Mouse (Mus musculus) liver, embryonic 15.5 days (tissue): Measurements from ENCODE around the gene 4932438A13Rik. TPM values are rescaled to one million over a fixed set of nuclear protein-coding genes. Genes with fewer than 3 reads are reported as not detected.

Experiments used
- ATAC-seq: fragments of 200-750 bp; cut with Nextera tagmentation; 2 replicates; pipeline ENCODE4 v1.8.0; 2017; ENCODE audit warnings: moderate number of reproducible peaks, mild to moderate bottlenecking, moderate library complexity; ENCODE audit not compliant: insufficient read depth
- H3K27ac ChIP-seq: fragments of 300-500 bp; sonication (generic); replicated peaks from 2 replicates; pipeline ENCODE4 v1.5.1; 2015; ENCODE audit warnings: mild to moderate bottlenecking, inconsistent platforms
- H3K27me3 ChIP-seq: fragments of 300-500 bp; sonication (generic); 2 replicates; pipeline ENCODE4 v1.6.1; 2015; ENCODE audit warnings: mild to moderate bottlenecking, inconsistent platforms
- H3K36me3 ChIP-seq: fragments of 300-500 bp; sonication (generic); replicated peaks from 2 replicates; pipeline ENCODE4 v1.6.1; 2015; ENCODE audit warnings: moderate library complexity, mild to moderate bottlenecking, inconsistent platforms
- H3K4me1 ChIP-seq: fragments of 300-500 bp; sonication (generic); replicated peaks from 2 replicates; pipeline ENCODE4 v1.6.1; 2015; ENCODE audit warnings: inconsistent platforms
- H3K4me2 ChIP-seq: fragments of 300-500 bp; sonication (generic); 2 replicates; pipeline ENCODE4 v1.6.1; 2015; ENCODE audit warnings: moderate library complexity, mild to moderate bottlenecking, inconsistent platforms
- H3K4me3 ChIP-seq: fragments of 300-500 bp; sonication (generic); replicated peaks from 2 replicates; pipeline ENCODE4 v1.5.1; 2015; ENCODE audit warnings: mild to moderate bottlenecking, inconsistent platforms
- H3K9ac ChIP-seq: fragments of 300-500 bp; sonication (generic); 2 replicates; pipeline ENCODE4 v1.6.1; 2015; ENCODE audit warnings: moderate library complexity, mild to moderate bottlenecking, inconsistent platforms
- H3K9me3 ChIP-seq: fragments of 300-500 bp; sonication (generic); replicated peaks from 2 replicates; pipeline ENCODE4 v1.6.1; 2016; ENCODE audit warnings: inconsistent platforms
- WGBS: fragments of 180-500 bp; shearing (Covaris S2); methylation state at CpG from one replicate; pipeline ENCODE4 v1.1.7; 2015; ENCODE audit warnings: mixed read lengths; ENCODE audit not compliant: insufficient replicate concordance; 5-methylcytosine and 5-hydroxymethylcytosine counted together
- polyA plus RNA-seq: library from polyadenylated mRNA; unstranded; fragments of >200 nt; fragmentation: Nextera tagmentation; extraction: Ambion mirVana; gene quantifications from 2 replicates; pipeline ENCODE4 v1.2.1, GENCODE M21; 2015

Gene 4932438A13Rik
- polyA plus RNA-seq, 1 experiment from 2014 or later: 12.5 TPM

GRCm38 (mm10) chr3:36941572-36941971, 78.7 kb downstream of the 4932438A13Rik start:
- no peaks in the 10 kb centered on the region; the same call in 1 of the 2 replicates for H3K4me1 ChIP-seq
- H3K27ac ChIP-seq: no peak overlapping the region
- H3K4me2 ChIP-seq: no peak overlapping the region
- no peaks in the 10 kb centered on the region for H3K9me3 ChIP-seq
- 62% methylated on average over 5 of the region's 5 CpGs for WGBS
- no peak for ATAC-seq
- no peaks in the 10 kb centered on the region for H3K27me3 ChIP-seq
- no peak overlapping the region for H3K9ac ChIP-seq
- no peak overlapping the region for H3K4me3 ChIP-seq
- peaks cover 17% of the 10 kb centered on the region for H3K36me3 ChIP-seq

- WGBS: 77% methylated on average over 6 of the region's 6 CpGs
Measured at GRCm38 (mm10) chr3:36942108-36942507, 79.2 kb downstream of the 4932438A13Rik start.

GRCm38 (mm10) chr3:36943706-36944105, 80.8 kb downstream of the 4932438A13Rik start:
- Histone ChIP-seq H3K9me3 (no peaks in the 10 kb centered on the region), H3K27me3 (no peaks in the 10 kb centered on the region), H3K36me3 (peaks cover 23% of the 10 kb centered on the region), H3K4me3 (no peak overlapping the region), H3K27ac (no peak overlapping the region), H3K4me1 (no peaks in the 10 kb centered on the region; the same call in 1 of the 2 replicates), H3K4me2 (no peak overlapping the region), H3K9ac (no peak overlapping the region)
- no peak for ATAC-seq

More at GRCm38 (mm10) chr3:36942108-36942507, 79.2 kb downstream of the 4932438A13Rik start:
- ATAC-seq: no peak
- H3K4me1 ChIP-seq: no peaks in the 10 kb centered on the region; the same call in 1 of the 2 replicates
- H3K9ac ChIP-seq: no peak overlapping the region
- H3K36me3 ChIP-seq: peaks cover 14% of the 10 kb centered on the region
- H3K9me3 ChIP-seq: no peaks in the 10 kb centered on the region
- H3K27me3 ChIP-seq: no peaks in the 10 kb centered on the region
- H3K4me3 ChIP-seq: no peak overlapping the region
- H3K4me2 ChIP-seq: no peak overlapping the region
- no peak overlapping the region for H3K27ac ChIP-seq

- H3K4me3 ChIP-seq: no peak overlapping the region
- WGBS: 58% methylated on average over 2 of the region's 2 CpGs
- H3K4me2 ChIP-seq: no peak overlapping the region
- no peaks in the 10 kb centered on the region for H3K9me3 ChIP-seq
- ATAC-seq: no peak
- no peak overlapping the region for H3K9ac ChIP-seq
- no peaks in the 10 kb centered on the region for H3K27me3 ChIP-seq
- no peaks in the 10 kb centered on the region for H3K4me1 ChIP-seq
- no peak overlapping the region for H3K27ac ChIP-seq
- H3K36me3 ChIP-seq: peaks cover 25% of the 10 kb centered on the region
Measured at GRCm38 (mm10) chr3:37037979-37038378, 175.1 kb downstream of the 4932438A13Rik start.

GRCm38 (mm10) chr3:37039811-37040210, 176.9 kb downstream of the 4932438A13Rik start:
- H3K4me1 ChIP-seq: no peaks in the 10 kb centered on the region
- H3K36me3 ChIP-seq: peaks cover 28% of the 10 kb centered on the region
- H3K27me3 ChIP-seq: no peaks in the 10 kb centered on the region
- H3K4me3 ChIP-seq: no peak overlapping the region
- H3K4me2 ChIP-seq: no peak overlapping the region
- H3K9ac ChIP-seq: no peak overlapping the region
- H3K27ac ChIP-seq: no peak overlapping the region
- ATAC-seq: no peak
- no peaks in the 10 kb centered on the region for H3K9me3 ChIP-seq

- H3K4me2 ChIP-seq: no peak overlapping the region
- WGBS: 67% methylated on average over 1 of the region's 1 CpGs
- H3K9ac ChIP-seq: no peak overlapping the region
- H3K9me3 ChIP-seq: no peaks in the 10 kb centered on the region
- no peak overlapping the region for H3K4me3 ChIP-seq
- no peaks in the 10 kb centered on the region for H3K27me3 ChIP-seq
- peaks cover 21% of the 10 kb centered on the region for H3K36me3 ChIP-seq
- no peaks in the 10 kb centered on the region for H3K4me1 ChIP-seq
- no peak for ATAC-seq
- no peak overlapping the region for H3K27ac ChIP-seq
Measured at GRCm38 (mm10) chr3:37051491-37051890, 188.6 kb downstream of the 4932438A13Rik start.

- Histone ChIP-seq H3K27me3 (no peaks in the 10 kb centered on the region), H3K9ac (no peak within 1 kb of the TSS), H3K9me3 (no peaks in the 10 kb centered on the region), H3K36me3 (no peaks in the 10 kb centered on the region), H3K27ac (no peak within 1 kb of the TSS), H3K4me2 (peak within 1 kb of the TSS; percentile 37), H3K4me3 (no peak within 1 kb of the TSS; the same call in 1 of the 2 replicates), H3K4me1 (no peaks in the 10 kb centered on the region)
- 58% methylated on average over 39 of the region's 39 CpGs for WGBS
- no peak for ATAC-seq
Measured at GRCm38 (mm10) chr3:37063406-37063805, 200.5 kb downstream of the 4932438A13Rik start, which contains the start of gene Adad1. Gene Adad1 (plus strand): TSS chr3:37063527.

GRCm38 (mm10) chr3:37073211-37073610, 210.3 kb downstream of the 4932438A13Rik start:
- no peaks in the 10 kb centered on the region for H3K36me3 ChIP-seq
- no peak for ATAC-seq
- no peak overlapping the region for H3K9ac ChIP-seq

GRCm38 (mm10) chr3:37084860-37085259, 222.0 kb downstream of the 4932438A13Rik start:
- no peaks in the 10 kb centered on the region for H3K4me1 ChIP-seq
- no peak overlapping the region for H3K4me3 ChIP-seq
- H3K9me3 ChIP-seq: no peaks in the 10 kb centered on the region
- WGBS: 49% methylated on average over 4 of the region's 4 CpGs
- H3K36me3 ChIP-seq: no peaks in the 10 kb centered on the region
- no peak overlapping the region for H3K4me2 ChIP-seq
- no peak for ATAC-seq
- H3K27me3 ChIP-seq: no peaks in the 10 kb centered on the region
- H3K27ac ChIP-seq: no peak overlapping the region
- no peak overlapping the region for H3K9ac ChIP-seq

More at GRCm38 (mm10) chr3:37073211-37073610, 210.3 kb downstream of the 4932438A13Rik start:
- Histone ChIP-seq H3K4me3 (no peak overlapping the region), H3K27me3 (no peaks in the 10 kb centered on the region), H3K27ac (no peak overlapping the region), H3K4me2 (no peak overlapping the region), H3K9me3 (no peaks in the 10 kb centered on the region), H3K4me1 (no peaks in the 10 kb centered on the region)

GRCm38 (mm10) chr3:37090721-37091120, 227.8 kb downstream of the 4932438A13Rik start:
- Histone ChIP-seq H3K9ac (no peak overlapping the region), H3K4me3 (no peak overlapping the region), H3K27ac (no peak overlapping the region), H3K9me3 (no peaks in the 10 kb centered on the region), H3K27me3 (no peaks in the 10 kb centered on the region), H3K4me1 (no peaks in the 10 kb centered on the region), H3K36me3 (no peaks in the 10 kb centered on the region), H3K4me2 (no peak overlapping the region)
- ATAC-seq: no peak
